Mouse (Mus musculus) MEL (cell line): ENCODE data around the gene Tmem255b. TPM values are rescaled to one million over a fixed set of nuclear protein-coding genes. Genes with fewer than 3 reads are reported as not detected.

Experiments used
- DNase-seq: peaks from one replicate; pipeline ENCODE4 v3.0.0; 2011; ENCODE audit warnings: low read depth, low spot score
- H3K27ac ChIP-seq: 2 replicates; pipeline ENCODE4 v1.5.1; 2012; ENCODE audit warnings: low read depth, mild to moderate bottlenecking, control low read depth, low read length, moderate library complexity; ENCODE audit not compliant: control insufficient read depth
- H3K27me3 ChIP-seq, 2 experiments: fragments of 150-350 bp in 1 of 2; sonication (generic) in 1 of 2; 2 replicates each; pipeline ENCODE4 v1.6.1; 2012; ENCODE audit warnings: low read length in 2 of 2, mild to moderate bottlenecking in 2 of 2, improper control_type of control experiment in 1 of 2, moderate library complexity in 1 of 2; ENCODE audit not compliant: insufficient read depth in 2 of 2, control insufficient read depth in 1 of 2
- H3K36me3 ChIP-seq, 2 experiments: 2 replicates each; pipeline ENCODE4 v1.6.1; 2012 to 2014; ENCODE audit warnings: low read length in 2 of 2, improper control_type of control experiment in 1 of 2, inconsistent platforms in 1 of 2, mild to moderate bottlenecking in 1 of 2; ENCODE audit not compliant: insufficient read depth in 2 of 2, control insufficient read depth in 1 of 2
- H3K4me1 ChIP-seq, 2 experiments: fragments of 150-350 bp in 1 of 2; sonication (generic) in 1 of 2; 2 replicates each; pipeline ENCODE4 v1.6.1; 2012; ENCODE audit warnings: low read length in 2 of 2, improper control_type of control experiment in 1 of 2, mild to moderate bottlenecking in 1 of 2; ENCODE audit not compliant: insufficient read depth in 2 of 2, control insufficient read depth in 1 of 2
- H3K4me3 ChIP-seq, 2 experiments: fragments of 150-350 bp in 1 of 2; sonication (generic) in 1 of 2; 2 replicates each; pipeline ENCODE4 v1.5.1; 2012; ENCODE audit warnings: low read depth in 2 of 2, low read length in 2 of 2, mild to moderate bottlenecking in 2 of 2, moderate library complexity in 2 of 2, control low read depth in 1 of 2, improper control_type of control experiment in 1 of 2; ENCODE audit not compliant: control insufficient read depth in 1 of 2, insufficient read depth in 1 of 2
- H3K79me2 ChIP-seq: 2 replicates; pipeline ENCODE4 v1.6.1; 2012; ENCODE audit warnings: mild to moderate bottlenecking, low read length, moderate library complexity; ENCODE audit not compliant: control insufficient read depth, poor library complexity, insufficient read depth
- H3K9ac ChIP-seq: 2 replicates; pipeline ENCODE4 v1.6.1; 2012; ENCODE audit warnings: low read depth, mild to moderate bottlenecking, control low read depth, low read length, moderate library complexity; ENCODE audit not compliant: control insufficient read depth, poor library complexity, severe bottlenecking
- H3K9me3 ChIP-seq: fragments of 150-350 bp; sonication (generic); replicated peaks from 2 replicates; pipeline ENCODE4 v1.6.1; 2012; ENCODE audit warnings: mild to moderate bottlenecking, low read length, improper control_type of control experiment, moderate library complexity; ENCODE audit not compliant: insufficient read depth
- CHD2 ChIP-seq: IDR thresholded peaks from 2 replicates; pipeline ENCODE4 v1.6.1; 2011; ENCODE audit warnings: low read length, improper control_type of control experiment
- CTCF ChIP-seq, 3 experiments: IDR thresholded peaks in 2 of 3; conservative IDR thresholded peaks in 1 of 3; 2 replicates each; pipeline ENCODE4 v1.5.1; 2011 to 2012; ENCODE audit warnings: low read length in 3 of 3, low read depth in 2 of 3, mild to moderate bottlenecking in 2 of 3, improper control_type of control experiment in 1 of 3, inconsistent platforms in 1 of 3, mixed read lengths in 1 of 3, moderate library complexity in 1 of 3; ENCODE audit not compliant: control insufficient read depth in 1 of 3, insufficient read depth in 1 of 3, poor library complexity in 1 of 3, severe bottlenecking in 1 of 3
- ELF1 ChIP-seq: IDR thresholded peaks from 2 replicates; pipeline ENCODE4 v1.6.1; 2014; ENCODE audit warnings: low read depth, mild to moderate bottlenecking, inconsistent platforms, low read length, improper control_type of control experiment, moderate library complexity
- EP300 ChIP-seq, 2 experiments: IDR thresholded peaks; 2 replicates each; pipeline ENCODE4 v1.6.1; 2011; ENCODE audit warnings: improper control_type of control experiment in 2 of 2, low read length in 2 of 2, low read depth in 1 of 2, mild to moderate bottlenecking in 1 of 2
- ETS1 ChIP-seq: IDR thresholded peaks from 2 replicates; pipeline ENCODE4 v1.6.1; 2012; ENCODE audit warnings: low read depth, mild to moderate bottlenecking, inconsistent platforms, low read length, improper control_type of control experiment, moderate library complexity
- GABPA ChIP-seq: IDR thresholded peaks from 2 replicates; pipeline ENCODE4 v1.6.1; 2012; ENCODE audit warnings: low read depth, mild to moderate bottlenecking, inconsistent platforms, low read length, improper control_type of control experiment, moderate library complexity
- GATA1 ChIP-seq: IDR thresholded peaks from 2 replicates; pipeline ENCODE4 v1.6.1; 2011; ENCODE audit warnings: low read depth, low read length, improper control_type of control experiment
- HCFC1 ChIP-seq: IDR thresholded peaks from 2 replicates; pipeline ENCODE4 v1.6.1; 2012; ENCODE audit warnings: low read depth, mild to moderate bottlenecking, inconsistent platforms, low read length, improper control_type of control experiment, moderate library complexity
- KAT2A ChIP-seq: conservative IDR thresholded peaks from 2 replicates; pipeline ENCODE4 v1.6.1; 2012; ENCODE audit warnings: low read depth, low read length, improper control_type of control experiment, inconsistent platforms
- MAFK ChIP-seq: IDR thresholded peaks from 2 replicates; pipeline ENCODE4 v1.6.1; 2011; ENCODE audit warnings: low read depth, mild to moderate bottlenecking, low read length, improper control_type of control experiment, borderline replicate concordance
- MAX ChIP-seq: IDR thresholded peaks from 2 replicates; pipeline ENCODE4 v1.6.1; 2011; ENCODE audit warnings: low read length, improper control_type of control experiment
- MXI1 ChIP-seq: IDR thresholded peaks from 2 replicates; pipeline ENCODE4 v1.6.1; 2011; ENCODE audit warnings: mild to moderate bottlenecking, low read depth, low read length, improper control_type of control experiment
- MYB ChIP-seq: IDR thresholded peaks from 2 replicates; pipeline ENCODE4 v1.6.1; 2011; ENCODE audit warnings: mild to moderate bottlenecking, low read depth, low read length, improper control_type of control experiment
- MYC ChIP-seq: IDR thresholded peaks from 2 replicates; pipeline ENCODE4 v1.6.1; 2011; ENCODE audit warnings: low read depth, mild to moderate bottlenecking, low read length, improper control_type of control experiment, moderate library complexity
- NELFE ChIP-seq: IDR thresholded peaks from 2 replicates; pipeline ENCODE4 v1.6.1; 2011; ENCODE audit warnings: low read depth, low read length, improper control_type of control experiment
- NRF1 ChIP-seq: IDR thresholded peaks from 2 replicates; pipeline ENCODE4 v1.6.1; 2014; ENCODE audit warnings: low read depth, mild to moderate bottlenecking, inconsistent platforms, low read length, improper control_type of control experiment, moderate library complexity; ENCODE audit not compliant: poor library complexity, insufficient read depth, severe bottlenecking
- POLR2A ChIP-seq, 2 experiments: IDR thresholded peaks; 2 replicates each; pipeline ENCODE4 v1.6.1; 2011 to 2012; ENCODE audit warnings: low read length in 2 of 2, mild to moderate bottlenecking in 2 of 2, control low read depth in 1 of 2, improper control_type of control experiment in 1 of 2, low read depth in 1 of 2, moderate library complexity in 1 of 2; ENCODE audit not compliant: control insufficient read depth in 1 of 2, insufficient read depth in 1 of 2, poor library complexity in 1 of 2
- POLR2AphosphoS5 ChIP-seq: IDR thresholded peaks from 2 replicates; pipeline ENCODE4 v1.6.1; 2012; ENCODE audit warnings: low read depth, borderline replicate concordance, mild to moderate bottlenecking, inconsistent platforms, low read length, moderate library complexity, mixed read lengths
- RAD21 ChIP-seq: IDR thresholded peaks from 2 replicates; pipeline ENCODE4 v1.6.1; 2011; ENCODE audit warnings: mild to moderate bottlenecking, low read depth, low read length, improper control_type of control experiment
- RCOR1 ChIP-seq: IDR thresholded peaks from 2 replicates; pipeline ENCODE4 v1.6.1; 2012; ENCODE audit warnings: low read depth, mild to moderate bottlenecking, inconsistent platforms, low read length, improper control_type of control experiment
- SIN3A ChIP-seq: IDR thresholded peaks from 2 replicates; pipeline ENCODE4 v1.6.1; 2012; ENCODE audit warnings: low read length, improper control_type of control experiment, inconsistent platforms
- SMC3 ChIP-seq: IDR thresholded peaks from 2 replicates; pipeline ENCODE4 v1.6.1; 2011; ENCODE audit warnings: low read depth, low read length, improper control_type of control experiment
- TAL1 ChIP-seq: IDR thresholded peaks from 2 replicates; pipeline ENCODE4 v1.6.1; 2012; ENCODE audit warnings: mild to moderate bottlenecking, inconsistent platforms, low read length, moderate library complexity, mixed read lengths
- TBP ChIP-seq: IDR thresholded peaks from 2 replicates; pipeline ENCODE4 v1.8.0; 2011; ENCODE audit warnings: low read depth, low read length, improper control_type of control experiment
- TCF12 ChIP-seq: IDR thresholded peaks from 2 replicates; pipeline ENCODE4 v1.6.1; 2014; ENCODE audit warnings: low read depth, mild to moderate bottlenecking, inconsistent platforms, low read length, improper control_type of control experiment, moderate library complexity
- UBTF ChIP-seq: IDR thresholded peaks from 2 replicates; pipeline ENCODE4 v1.6.1; 2012; ENCODE audit warnings: low read depth, mild to moderate bottlenecking, inconsistent platforms, low read length, improper control_type of control experiment, moderate library complexity, borderline replicate concordance; ENCODE audit not compliant: insufficient read depth
- USF1 ChIP-seq: IDR thresholded peaks from 2 replicates; pipeline ENCODE4 v1.6.1; 2014; ENCODE audit warnings: low read depth, mild to moderate bottlenecking, inconsistent platforms, low read length, improper control_type of control experiment, moderate library complexity
- USF2 ChIP-seq, 2 experiments: IDR thresholded peaks; 2 replicates each; pipeline ENCODE4 v1.6.1; 2011 to 2012; ENCODE audit warnings: improper control_type of control experiment in 2 of 2, low read length in 2 of 2, borderline replicate concordance in 1 of 2, inconsistent platforms in 1 of 2, low read depth in 1 of 2, mild to moderate bottlenecking in 1 of 2; ENCODE audit not compliant: insufficient read depth in 1 of 2
- ZC3H11A ChIP-seq: IDR thresholded peaks from 2 replicates; pipeline ENCODE4 v1.6.1; 2012; ENCODE audit warnings: low read depth, mild to moderate bottlenecking, inconsistent platforms, low read length, improper control_type of control experiment
- ZMIZ1 ChIP-seq: IDR thresholded peaks from 2 replicates; pipeline ENCODE4 v1.6.1; 2012; ENCODE audit warnings: low read depth, mild to moderate bottlenecking, inconsistent platforms, low read length, improper control_type of control experiment, moderate library complexity
- ZNF384 ChIP-seq: IDR thresholded peaks from 2 replicates; pipeline ENCODE4 v1.6.1; 2012; ENCODE audit warnings: low read depth, mild to moderate bottlenecking, inconsistent platforms, low read length, improper control_type of control experiment
- polyA plus RNA-seq, 2 experiments: library from polyadenylated mRNA; stranded (reverse) in 1 of 2; unstranded in 1 of 2; fragments of >175 nt in 1 of 2; fragments of >200 nt in 1 of 2; gene quantifications; 2 replicates each; pipeline versions ENCODE4 v1.2.1 to v1.2.4; 2012; ENCODE audit warnings: low replicate concordance in 2 of 2, low read depth in 1 of 2; ENCODE audit not compliant: insufficient read length in 2 of 2, insufficient read depth in 1 of 2, missing spikeins in 1 of 2
- total RNA-seq: library from RNA; depleted of rRNA; stranded (reverse); fragments of 300-350 nt; gene quantifications from 2 replicates; pipeline ENCODE4 v1.2.3, GENCODE M21; 2012

Gene Tmem255b
- total and polyA plus RNA-seq, 3 experiments = not detected

DNA sequence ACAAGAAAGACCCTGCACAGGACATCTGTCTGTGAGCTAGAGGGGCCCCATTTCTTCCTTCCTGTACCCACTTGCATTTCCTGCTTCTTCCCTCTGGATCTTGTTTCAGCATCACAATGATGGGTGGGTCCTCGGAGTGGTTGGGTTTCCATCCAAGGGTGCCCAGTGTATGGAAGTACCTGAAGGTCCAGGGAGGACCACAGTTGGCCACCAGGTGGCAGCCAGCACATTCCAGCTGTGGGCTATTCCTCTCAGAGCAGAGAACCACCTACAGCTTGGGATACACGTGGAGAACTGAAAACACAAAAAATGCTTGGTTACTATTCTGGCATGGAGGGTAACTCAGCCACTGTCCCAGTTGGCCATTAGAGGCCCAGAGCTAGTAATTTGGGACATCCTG is 20.3 kb downstream of the Tmem255b start:
- H3K27ac ChIP-seq = no peak overlapping the region
- no peak overlapping the region for H3K9ac ChIP-seq
- H3K36me3 ChIP-seq = no peaks in the 10 kb centered on the region
- no peak overlapping the region for H3K4me3 ChIP-seq
- DNase-seq = peak; percentile 50
- H3K79me2 ChIP-seq = no peaks in the 10 kb centered on the region
- TF ChIP-seq RAD21 (peak; percentile 78), ZMIZ1 (no peak), CTCF (IDR thresholded peaks at IDR 0.05 in 2 of 3, conservative IDR thresholded peaks at IDR 0.05 in 1 of 3; ENCODE audit: control insufficient read depth in 1 of 3, insufficient read depth in 1 of 3, low read depth in 2 of 3, low read length in 3 of 3, poor library complexity in 1 of 3, severe bottlenecking in 1 of 3) (peak; percentile 69 to 84 (median 80)), ZC3H11A (peak; percentile 61), SMC3 (peak; percentile 92), POLR2A (IDR thresholded peaks at IDR 0.05; ENCODE audit: control insufficient read depth in 1 of 2, insufficient read depth in 1 of 2, low read depth in 1 of 2, low read length in 2 of 2, poor library complexity in 1 of 2) (no peak), ETS1 (no peak)
- TF ChIP-seq, all 39 proteins: peak for 4
- Histone ChIP-seq H3K9me3 (no peaks in the 10 kb centered on the region), H3K27me3 (no peaks in the 10 kb centered on the region), H3K4me1 (no peaks in the 10 kb centered on the region)

DNA sequence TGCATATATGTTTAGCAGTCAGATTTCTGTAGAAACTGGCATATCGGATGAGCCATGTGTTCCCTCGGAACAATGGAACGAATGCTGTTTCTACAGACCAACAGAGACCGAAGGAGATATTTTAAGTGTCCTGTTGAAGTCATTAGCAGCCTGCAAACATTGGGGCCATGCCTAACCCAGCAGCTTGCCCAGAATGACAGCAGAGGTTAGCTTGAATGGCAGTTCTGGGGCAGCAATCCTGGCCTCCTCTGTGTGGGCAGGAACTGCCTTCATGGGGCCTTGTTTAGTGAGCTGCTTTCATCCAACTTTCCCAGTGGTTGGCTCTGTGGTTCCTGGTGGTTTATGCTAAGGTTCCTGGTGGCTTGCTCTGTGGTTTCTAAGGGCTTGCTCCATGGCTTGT is 24.4 kb downstream of the Tmem255b start:
- H3K27me3 ChIP-seq = peaks cover 0 to 2% of the 10 kb centered on the region in 2 experiments; a peak in 2 of 4 replicates
- no peaks in the 10 kb centered on the region for H3K4me1 ChIP-seq

DNA sequence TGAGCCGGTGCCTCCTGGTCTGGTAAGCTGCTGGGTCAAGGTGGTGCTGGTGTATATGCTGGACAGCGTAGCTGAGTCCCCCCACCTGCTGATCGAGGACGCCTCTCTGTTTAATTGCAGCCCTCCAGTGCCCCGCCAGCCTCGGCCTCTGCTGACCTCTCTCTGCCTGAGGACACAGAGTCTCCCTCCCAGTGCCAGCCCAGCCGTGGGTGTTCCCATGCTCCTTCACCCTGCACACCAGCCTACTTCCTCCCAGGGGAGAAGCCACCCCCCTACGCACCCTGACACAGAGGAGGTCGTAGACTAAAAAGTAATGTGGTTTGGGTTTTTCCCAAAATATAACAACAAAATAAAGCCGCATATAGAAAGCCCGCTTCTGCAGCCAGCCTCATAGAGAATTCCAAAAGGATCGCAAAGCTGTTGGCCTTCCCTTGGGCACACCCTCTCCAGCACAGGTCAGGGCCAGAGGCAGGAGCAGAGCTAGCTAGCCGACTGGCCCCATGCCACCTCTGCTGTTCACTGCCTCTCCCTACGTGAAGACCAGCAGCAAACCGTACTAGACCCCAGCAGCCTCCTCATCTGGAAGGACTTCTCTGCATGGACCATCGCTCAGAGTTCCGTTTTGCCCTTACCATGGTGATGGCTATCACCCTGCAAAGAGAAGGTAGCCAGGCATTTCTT is 26.2 kb downstream of the Tmem255b start:
- no peaks in the 10 kb centered on the region for H3K79me2 ChIP-seq
- H3K27me3 ChIP-seq = peaks cover 2% of the 10 kb centered on the region in 2 experiments; a peak in 3 of 4 replicates
- no peak for DNase-seq
- TF ChIP-seq MYB (no peak), GABPA (no peak), MAFK (no peak), MXI1 (no peak), EP300 (IDR thresholded peaks at IDR 0.05; ENCODE audit: low read depth in 1 of 2, low read length in 2 of 2) (no peak), MYC (no peak), GATA1 (no peak), UBTF (no peak), CHD2 (no peak), HCFC1 (no peak), POLR2A (IDR thresholded peaks at IDR 0.05; ENCODE audit: control insufficient read depth in 1 of 2, insufficient read depth in 1 of 2, low read depth in 1 of 2, low read length in 2 of 2, poor library complexity in 1 of 2) (no peak), USF1 (no peak), POLR2AphosphoS5 (no peak), TCF12 (no peak), RAD21 (no peak), KAT2A (no peak), RCOR1 (no peak)

More for the DNA sequence above, 24.4 kb downstream of the Tmem255b start:
- DNase-seq = no peak
- no peak for TF ChIP-seq TBP
- TF ChIP-seq NRF1 = no peak
- TF ChIP-seq MAX = no peak
- TF ChIP-seq SIN3A = no peak
- no peak for TF ChIP-seq TAL1
- no peak for TF ChIP-seq SMC3
- TF ChIP-seq EP300 (IDR thresholded peaks at IDR 0.05; ENCODE audit: low read depth in 1 of 2, low read length in 2 of 2) = no peak
- no peak for TF ChIP-seq ZNF384
- no peak for TF ChIP-seq MYB
- no peak for TF ChIP-seq ELF1
- no peak for TF ChIP-seq USF2 (IDR thresholded peaks at IDR 0.05; ENCODE audit: borderline replicate concordance in 1 of 2, insufficient read depth in 1 of 2, low read depth in 1 of 2, low read length in 2 of 2)
- no peak for TF ChIP-seq NELFE
- TF ChIP-seq, all 39 proteins: peak for 0
- Histone ChIP-seq H3K36me3 (no peaks in the 10 kb centered on the region), H3K9me3 (no peaks in the 10 kb centered on the region), H3K9ac (no peak overlapping the region), H3K27ac (no peak overlapping the region), H3K79me2 (no peaks in the 10 kb centered on the region), H3K4me3 (no peak overlapping the region)

More for the DNA sequence above, 26.2 kb downstream of the Tmem255b start:
- Histone ChIP-seq H3K9me3 (no peaks in the 10 kb centered on the region), H3K36me3 (no peaks in the 10 kb centered on the region), H3K27ac (no peak overlapping the region), H3K4me1 (no peaks in the 10 kb centered on the region), H3K9ac (no peak overlapping the region), H3K4me3 (no peak overlapping the region)
